Mouse (Mus musculus): ENCODE measurements around the gene Slc25a34.

Gene Slc25a34

GRCm38 (mm10) chr4:141595605-141596268 lies 27.9 kb downstream of the Slc25a34 start:
- no peak for ATAC-seq (ENCODE audit: insufficient number of reproducible peaks, low FRiP score, low TSS enrichment)

- no peak for ATAC-seq (ENCODE audit: insufficient number of reproducible peaks, low FRiP score, low TSS enrichment)
Measured at GRCm38 (mm10) chr4:141595138-141595537, 28.5 kb downstream of the Slc25a34 start.

GRCm38 (mm10) chr4:141591547-141591946 lies 32.1 kb downstream of the Slc25a34 start:
- no peak for ATAC-seq (ENCODE audit: insufficient number of reproducible peaks, low FRiP score, low TSS enrichment)

GRCm38 (mm10) chr4:141583919-141584318 lies 39.7 kb downstream of the Slc25a34 start:
- no peak for ATAC-seq (ENCODE audit: insufficient number of reproducible peaks, low FRiP score, low TSS enrichment)

GRCm38 (mm10) chr4:141581051-141581450 lies 42.6 kb downstream of the Slc25a34 start:
- no peak for ATAC-seq (ENCODE audit: insufficient number of reproducible peaks, low FRiP score, low TSS enrichment)

GRCm38 (mm10) chr4:141578833-141579232 lies 44.8 kb downstream of the Slc25a34 start:
- ATAC-seq (ENCODE audit: insufficient number of reproducible peaks, low FRiP score, low TSS enrichment), result no peak

GRCm38 (mm10) chr4:141576877-141577276 lies 46.7 kb downstream of the Slc25a34 start:
- ATAC-seq (ENCODE audit: insufficient number of reproducible peaks, low FRiP score, low TSS enrichment), result no peak

GRCm38 (mm10) chr4:141576404-141576803 lies 47.2 kb downstream of the Slc25a34 start:
- ATAC-seq (ENCODE audit: insufficient number of reproducible peaks, low FRiP score, low TSS enrichment), result no peak

GRCm38 (mm10) chr4:141574789-141575702 lies 48.6 kb downstream of the Slc25a34 start:
- ATAC-seq (ENCODE audit: insufficient number of reproducible peaks, low FRiP score, low TSS enrichment), result peak; percentile 10; the same call in 1 of the 2 replicates

- ATAC-seq (ENCODE audit: insufficient number of reproducible peaks, low FRiP score, low TSS enrichment), result no peak
Measured at GRCm38 (mm10) chr4:141573359-141573966, 50.2 kb downstream of the Slc25a34 start.

GRCm38 (mm10) chr4:141572668-141573358 lies 50.8 kb downstream of the Slc25a34 start:
- no peak for ATAC-seq (ENCODE audit: insufficient number of reproducible peaks, low FRiP score, low TSS enrichment)

- no peak for ATAC-seq (ENCODE audit: insufficient number of reproducible peaks, low FRiP score, low TSS enrichment)
Measured at GRCm38 (mm10) chr4:141571934-141572333, 51.7 kb downstream of the Slc25a34 start.

GRCm38 (mm10) chr4:141571337-141571739 lies 52.3 kb downstream of the Slc25a34 start:
- ATAC-seq (ENCODE audit: insufficient number of reproducible peaks, low FRiP score, low TSS enrichment), result no peak

- ATAC-seq (ENCODE audit: insufficient number of reproducible peaks, low FRiP score, low TSS enrichment), result no peak
Measured at GRCm38 (mm10) chr4:141570821-141571220, 52.8 kb downstream of the Slc25a34 start.

GRCm38 (mm10) chr4:141570004-141570403 lies 53.6 kb downstream of the Slc25a34 start:
- ATAC-seq (ENCODE audit: insufficient number of reproducible peaks, low FRiP score, low TSS enrichment), result no peak

- ATAC-seq (ENCODE audit: insufficient number of reproducible peaks, low FRiP score, low TSS enrichment), result no peak
Measured at GRCm38 (mm10) chr4:141568966-141569365, 54.7 kb downstream of the Slc25a34 start.
